Mouse (Mus musculus): ENCODE measurements around the gene Srsf10.

- TF ChIP-seq GATA1 (IDR thresholded peaks at IDR 0.05; ENCODE audit: low read length) (no peak), TAL1 (IDR thresholded peaks at IDR 0.05; ENCODE audit: low read length) (no peak)
Observed at GRCm38 (mm10) chr4:135884531-135884930, 29.0 kb downstream of the Srsf10 start.
